Mouse (Mus musculus) hindbrain, embryonic 12.5 days (tissue): ENCODE measurements around the gene Appl2. TPM values are rescaled to one million over a fixed set of nuclear protein-coding genes. Genes with fewer than 3 reads are reported as not detected.

ENCODE experiments used
- ATAC-seq: fragments of 200-750 bp; cut with Nextera tagmentation; 2 replicates; pipeline ENCODE4 v1.8.0; 2017; ENCODE audit warnings: moderate TSS enrichment; ENCODE audit not compliant: low FRiP score
- H3K27ac ChIP-seq: fragments of 300-500 bp; sonication (generic); 2 replicates; pipeline ENCODE4 v1.5.1; 2016; ENCODE audit warnings: mild to moderate bottlenecking
- H3K27me3 ChIP-seq: fragments of 300-500 bp; sonication (generic); 2 replicates; pipeline ENCODE4 v1.6.1; 2016; ENCODE audit warnings: mild to moderate bottlenecking
- H3K36me3 ChIP-seq: fragments of 300-500 bp; sonication (generic); 2 replicates; pipeline ENCODE4 v1.6.1; 2016; ENCODE audit warnings: mild to moderate bottlenecking
- H3K4me1 ChIP-seq: fragments of 300-500 bp; sonication (generic); 2 replicates; pipeline ENCODE4 v1.6.1; 2016
- H3K4me2 ChIP-seq: fragments of 300-500 bp; sonication (generic); replicated peaks from 2 replicates; pipeline ENCODE4 v1.6.1; 2016; ENCODE audit warnings: mild to moderate bottlenecking
- H3K4me3 ChIP-seq: fragments of 300-500 bp; sonication (generic); 2 replicates; pipeline ENCODE4 v1.5.1; 2016; ENCODE audit warnings: mild to moderate bottlenecking
- H3K9ac ChIP-seq: fragments of 300-500 bp; sonication (generic); 2 replicates; pipeline ENCODE4 v1.6.1; 2016; ENCODE audit warnings: mild to moderate bottlenecking, moderate library complexity
- H3K9me3 ChIP-seq: fragments of 300-500 bp; sonication (generic); replicated peaks from 2 replicates; pipeline ENCODE4 v1.6.1; 2016; ENCODE audit warnings: mild to moderate bottlenecking
- WGBS: fragments of 180-500 bp; shearing (Covaris S2); methylation state at CpG from one replicate; pipeline ENCODE4 v1.1.7; 2016; 5-methylcytosine and 5-hydroxymethylcytosine counted together
- polyA plus RNA-seq: library from polyadenylated mRNA; unstranded; fragments of >200 nt; fragmentation: Nextera tagmentation; extraction: Ambion mirVana; gene quantifications from 2 replicates; pipeline ENCODE4 v1.2.1, GENCODE M21; 2016

Gene Appl2
- polyA plus RNA-seq, 1 experiment from 2014 or later = 64.5 TPM

GRCm38 (mm10) chr10:83629190-83629781, 19.3 kb downstream of the Appl2 start:
- Histone ChIP-seq H3K4me3 (no peak overlapping the region), H3K27me3 (no peaks in the 10 kb centered on the region), H3K9me3 (no peaks in the 10 kb centered on the region), H3K9ac (no peak overlapping the region), H3K4me1 (peaks cover 4% of the 10 kb centered on the region), H3K27ac (no peak overlapping the region), H3K36me3 (peaks cover 37% of the 10 kb centered on the region), H3K4me2 (no peak overlapping the region)
- WGBS = 87% methylated on average over 12 of the region's 12 CpGs
- no peak for ATAC-seq

- WGBS = 90% methylated on average over 4 of the region's 4 CpGs
- H3K36me3 ChIP-seq = peaks cover 41% of the 10 kb centered on the region
- no peaks in the 10 kb centered on the region for H3K27me3 ChIP-seq
Measured at GRCm38 (mm10) chr10:83628241-83628640, 20.3 kb downstream of the Appl2 start.

GRCm38 (mm10) chr10:83627113-83627687, 21.3 kb downstream of the Appl2 start:
- H3K4me1 ChIP-seq = no peaks in the 10 kb centered on the region
- H3K27me3 ChIP-seq = no peaks in the 10 kb centered on the region
- no peaks in the 10 kb centered on the region for H3K9me3 ChIP-seq
- no peak overlapping the region for H3K4me3 ChIP-seq
- WGBS = 94% methylated on average over 9 of the region's 9 CpGs
- no peak overlapping the region for H3K9ac ChIP-seq
- no peak overlapping the region for H3K4me2 ChIP-seq
- no peak overlapping the region for H3K27ac ChIP-seq
- no peak for ATAC-seq
- H3K36me3 ChIP-seq = peaks cover 41% of the 10 kb centered on the region

More at GRCm38 (mm10) chr10:83628241-83628640, 20.3 kb downstream of the Appl2 start:
- no peaks in the 10 kb centered on the region for H3K9me3 ChIP-seq
- no peak overlapping the region for H3K4me3 ChIP-seq
- no peak overlapping the region for H3K9ac ChIP-seq
- no peak overlapping the region for H3K4me2 ChIP-seq
- 0 out of 2 replicates have a peak, but pooled peaks cover 3% of the 10 kb centered on the region for H3K4me1 ChIP-seq
- no peak for ATAC-seq
- no peak overlapping the region for H3K27ac ChIP-seq

- Histone ChIP-seq H3K36me3 (peaks cover 56% of the 10 kb centered on the region), H3K9ac (no peak overlapping the region), H3K4me3 (no peak overlapping the region), H3K9me3 (no peaks in the 10 kb centered on the region), H3K4me1 (no peaks in the 10 kb centered on the region), H3K27ac (no peak overlapping the region), H3K4me2 (no peak overlapping the region), H3K27me3 (no peaks in the 10 kb centered on the region)
- 93% methylated on average over 12 of the region's 12 CpGs for WGBS
- no peak for ATAC-seq
Measured at GRCm38 (mm10) chr10:83624841-83625240, 23.7 kb downstream of the Appl2 start.

- WGBS = 88% methylated on average over 8 of the region's 8 CpGs
- Histone ChIP-seq H3K9me3 (no peaks in the 10 kb centered on the region), H3K4me3 (no peak overlapping the region), H3K9ac (no peak overlapping the region), H3K36me3 (peaks cover 48% of the 10 kb centered on the region), H3K4me2 (no peak overlapping the region), H3K27ac (no peak overlapping the region), H3K27me3 (no peaks in the 10 kb centered on the region), H3K4me1 (no peaks in the 10 kb centered on the region)
- no peak for ATAC-seq
Measured at GRCm38 (mm10) chr10:83624065-83624464, 24.5 kb downstream of the Appl2 start.

DNA sequence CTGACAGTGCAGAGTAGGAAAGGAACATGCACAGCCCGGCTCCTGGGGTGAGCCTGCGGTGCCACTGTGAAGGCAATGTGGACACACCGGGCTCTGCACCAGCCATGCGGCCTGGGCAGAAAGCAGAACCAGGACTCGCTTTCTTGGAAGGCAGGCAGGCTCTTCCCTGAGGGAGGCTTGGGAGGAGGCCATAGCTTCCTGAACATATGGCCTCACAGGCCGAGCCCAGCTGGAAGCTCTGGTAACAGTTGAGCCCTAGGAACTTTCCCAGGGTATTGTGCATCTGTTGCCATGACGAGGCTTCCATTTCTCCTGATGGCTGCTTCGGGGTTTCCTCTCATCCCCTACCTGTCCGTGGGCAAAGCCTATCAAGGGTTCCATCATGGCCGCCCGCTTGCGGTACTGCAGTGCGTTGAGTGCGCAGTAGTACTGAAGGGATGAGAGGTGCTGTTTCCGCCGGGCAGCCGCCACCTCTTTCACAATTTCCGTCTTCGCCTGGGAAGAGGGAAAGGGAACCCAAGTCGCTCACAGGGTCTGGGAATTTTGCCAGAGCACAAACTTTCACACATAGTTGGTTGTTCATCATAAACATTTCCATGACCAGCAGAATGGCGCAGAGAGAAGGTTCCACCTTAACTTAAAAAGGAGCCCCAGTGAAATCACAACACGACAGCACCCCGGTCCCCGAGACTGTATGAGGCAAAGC, 28.0 kb downstream of the Appl2 start:
- WGBS = 87% methylated on average over 24 of the region's 24 CpGs
- ATAC-seq = no peak; the same call in 1 of the 2 replicates
- H3K36me3 ChIP-seq = peaks cover 38% of the 10 kb centered on the region

GRCm38 (mm10) chr10:83618819-83619440, 29.6 kb downstream of the Appl2 start:
- Histone ChIP-seq H3K4me3 (no peak overlapping the region), H3K9me3 (no peaks in the 10 kb centered on the region), H3K27me3 (no peaks in the 10 kb centered on the region), H3K4me1 (no peaks in the 10 kb centered on the region; the same call in 1 of the 2 replicates), H3K4me2 (no peak overlapping the region), H3K27ac (no peak overlapping the region), H3K36me3 (peaks cover 31% of the 10 kb centered on the region), H3K9ac (no peak overlapping the region)
- 89% methylated on average over 12 of the region's 12 CpGs for WGBS
- no peak for ATAC-seq

More for the DNA sequence above, 28.0 kb downstream of the Appl2 start:
- Histone ChIP-seq H3K9ac (no peak overlapping the region), H3K27me3 (no peaks in the 10 kb centered on the region), H3K27ac (no peak overlapping the region), H3K4me1 (no peaks in the 10 kb centered on the region; the same call in 1 of the 2 replicates), H3K4me3 (no peak overlapping the region), H3K4me2 (no peak overlapping the region), H3K9me3 (no peaks in the 10 kb centered on the region)

DNA sequence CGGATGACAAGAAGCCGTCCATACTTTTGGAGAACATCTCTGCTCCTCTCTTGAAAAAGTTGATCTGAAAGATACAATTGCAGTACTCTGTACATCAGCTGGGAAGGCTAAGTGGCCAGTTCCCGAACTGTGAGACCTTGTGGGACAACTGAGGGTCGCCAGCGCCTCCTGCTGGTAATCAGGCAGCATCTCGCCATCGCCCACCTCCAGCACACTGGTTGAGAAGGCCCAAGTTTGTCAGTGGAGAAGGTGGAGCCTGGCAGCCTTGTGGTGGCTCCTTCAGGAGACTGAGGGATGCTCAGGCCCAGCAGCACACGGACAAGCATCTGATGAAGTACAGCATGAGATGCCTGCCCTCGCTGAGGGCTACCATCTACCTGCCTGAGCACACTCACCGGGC, 31.2 kb downstream of the Appl2 start:
- Histone ChIP-seq H3K4me1 (no peaks in the 10 kb centered on the region; the same call in 1 of the 2 replicates), H3K4me3 (no peak overlapping the region), H3K9ac (no peak overlapping the region), H3K4me2 (no peak overlapping the region), H3K9me3 (no peaks in the 10 kb centered on the region), H3K36me3 (peaks cover 47% of the 10 kb centered on the region), H3K27ac (no peak overlapping the region), H3K27me3 (no peaks in the 10 kb centered on the region)
- WGBS = 56% methylated on average over 10 of the region's 10 CpGs
- no peak for ATAC-seq

DNA sequence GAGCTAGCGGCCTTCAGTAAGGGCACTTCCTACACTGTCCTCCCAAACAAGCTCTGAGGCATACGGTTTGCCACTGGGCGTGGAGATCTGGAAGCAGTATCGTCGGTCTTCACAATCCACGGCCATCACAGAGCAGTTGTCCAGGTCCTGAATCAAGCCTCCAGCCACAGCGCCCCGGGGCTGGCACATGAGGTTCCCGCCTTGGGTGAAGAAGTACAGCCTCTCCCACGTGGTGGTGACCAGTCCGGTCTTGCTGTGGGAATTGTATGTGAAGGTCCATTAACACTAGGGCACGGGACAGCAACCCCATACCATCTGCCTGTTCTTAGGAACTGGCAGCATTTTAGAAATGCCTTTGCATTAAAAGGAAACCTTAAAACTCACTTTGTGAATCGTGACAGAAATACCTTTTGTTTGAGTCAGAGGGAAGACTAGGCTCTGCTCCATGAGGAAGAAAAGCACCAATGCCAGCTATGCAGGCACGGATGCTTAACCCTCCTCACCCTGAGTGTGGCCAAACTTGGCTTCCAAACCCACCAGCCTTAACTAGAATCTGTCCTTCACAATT, 35.8 kb downstream of the Appl2 start:
- Histone ChIP-seq H3K4me2 (no peak overlapping the region), H3K27ac (no peak overlapping the region), H3K4me1 (no peaks in the 10 kb centered on the region), H3K27me3 (no peaks in the 10 kb centered on the region), H3K4me3 (no peak overlapping the region), H3K36me3 (peaks cover 56% of the 10 kb centered on the region), H3K9me3 (no peaks in the 10 kb centered on the region), H3K9ac (no peak overlapping the region)
- ATAC-seq = no peak
- WGBS = 93% methylated on average over 14 of the region's 14 CpGs

DNA sequence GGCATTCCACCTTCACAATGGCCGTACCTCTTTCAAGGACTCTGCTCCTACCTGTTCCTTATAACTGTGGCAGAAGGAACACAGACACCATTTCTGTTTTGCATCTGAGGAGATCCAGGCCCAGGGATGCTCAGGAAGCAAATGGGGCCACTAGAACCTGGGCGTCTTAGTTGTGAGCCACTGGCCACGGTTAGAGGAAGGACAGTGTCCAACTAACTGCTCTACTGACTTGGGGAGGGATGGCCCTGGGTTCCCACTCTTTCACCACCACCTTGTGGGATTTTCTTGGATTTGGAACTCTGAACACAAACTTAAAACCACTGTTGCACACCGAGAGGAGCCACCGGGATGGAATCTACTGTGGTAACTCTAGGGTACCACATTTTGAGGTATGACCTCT, 36.7 kb downstream of the Appl2 start:
- no peak for ATAC-seq
- 94% methylated on average over 5 of the region's 5 CpGs for WGBS
- no peak overlapping the region for H3K4me2 ChIP-seq
- no peak overlapping the region for H3K9ac ChIP-seq
- H3K36me3 ChIP-seq = peaks cover 54% of the 10 kb centered on the region
- H3K4me3 ChIP-seq = no peak overlapping the region
- no peaks in the 10 kb centered on the region for H3K27me3 ChIP-seq
- no peaks in the 10 kb centered on the region for H3K4me1 ChIP-seq
- no peak overlapping the region for H3K27ac ChIP-seq
- H3K9me3 ChIP-seq = no peaks in the 10 kb centered on the region

- Histone ChIP-seq H3K9me3 (no peaks in the 10 kb centered on the region), H3K27me3 (no peaks in the 10 kb centered on the region), H3K4me3 (no peak overlapping the region), H3K4me2 (no peak overlapping the region), H3K9ac (no peak overlapping the region), H3K36me3 (peaks cover 59% of the 10 kb centered on the region), H3K27ac (no peak overlapping the region), H3K4me1 (peaks cover 5% of the 10 kb centered on the region)
- WGBS = 92% methylated on average over 7 of the region's 7 CpGs
- no peak for ATAC-seq
Measured at GRCm38 (mm10) chr10:83610518-83610917, 38.0 kb downstream of the Appl2 start.

DNA sequence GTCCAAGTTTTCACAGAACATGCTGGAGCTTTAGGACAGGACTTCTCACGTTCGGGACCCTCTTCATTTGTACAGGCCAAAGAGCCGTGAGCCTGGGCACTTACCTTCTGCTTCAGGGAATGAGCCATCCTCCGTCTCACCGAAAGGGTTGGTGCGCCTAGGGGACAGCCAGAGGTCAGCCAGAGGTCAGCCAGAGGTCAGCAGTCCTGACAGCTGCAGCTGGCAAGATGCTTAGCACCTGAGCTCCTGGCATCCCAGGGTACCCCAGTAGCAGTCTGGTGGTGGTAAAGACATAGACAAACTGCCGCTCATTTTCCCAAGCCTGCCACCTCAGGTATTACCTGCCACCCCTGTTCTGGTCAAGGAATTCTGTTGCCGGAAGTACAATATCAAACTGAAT, 39.9 kb downstream of the Appl2 start:
- no peaks in the 10 kb centered on the region for H3K9me3 ChIP-seq
- no peak overlapping the region for H3K4me2 ChIP-seq
- H3K36me3 ChIP-seq = peaks cover 56% of the 10 kb centered on the region
- no peak overlapping the region for H3K27ac ChIP-seq
- peaks cover 11% of the 10 kb centered on the region for H3K4me1 ChIP-seq
- H3K9ac ChIP-seq = no peak overlapping the region
- H3K27me3 ChIP-seq = no peaks in the 10 kb centered on the region
- 74% methylated on average over 8 of the region's 8 CpGs for WGBS
- no peak for ATAC-seq
- no peak overlapping the region for H3K4me3 ChIP-seq
